Mouse (Mus musculus) right cerebral cortex, postnatal 10 days (tissue): ENCODE results near the gene Cbx8.

ENCODE experiments used
- DNase-seq, 2 experiments: peaks; one replicate each; pipeline ENCODE4 v3.0.0; 2021; ENCODE audit warnings: low spot score in 2 of 2

Cbx8 gene

DNA sequence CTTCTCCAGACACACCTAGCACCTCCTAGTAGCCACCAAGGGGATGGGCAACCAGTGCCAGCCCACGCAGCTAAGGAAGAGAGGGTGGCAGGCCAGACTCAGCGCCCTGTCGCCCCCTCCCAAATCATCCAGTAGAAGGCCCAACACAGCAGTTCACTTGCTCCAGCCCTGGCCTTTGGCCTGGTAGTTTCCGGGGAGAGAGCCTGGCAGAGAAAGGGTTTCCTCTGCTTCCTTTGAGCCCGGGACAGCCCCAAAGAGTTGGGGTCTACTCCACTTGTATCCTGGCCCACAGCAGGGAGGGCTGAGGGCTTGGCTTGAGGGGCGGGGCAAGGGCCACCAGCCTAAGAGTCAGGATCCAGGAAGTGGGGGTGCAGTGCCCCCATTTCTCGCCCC, 38.7 kb upstream of the Cbx8 start:
- DNase-seq, result peak in 1 of 2 experiments; percentile 33

DNA sequence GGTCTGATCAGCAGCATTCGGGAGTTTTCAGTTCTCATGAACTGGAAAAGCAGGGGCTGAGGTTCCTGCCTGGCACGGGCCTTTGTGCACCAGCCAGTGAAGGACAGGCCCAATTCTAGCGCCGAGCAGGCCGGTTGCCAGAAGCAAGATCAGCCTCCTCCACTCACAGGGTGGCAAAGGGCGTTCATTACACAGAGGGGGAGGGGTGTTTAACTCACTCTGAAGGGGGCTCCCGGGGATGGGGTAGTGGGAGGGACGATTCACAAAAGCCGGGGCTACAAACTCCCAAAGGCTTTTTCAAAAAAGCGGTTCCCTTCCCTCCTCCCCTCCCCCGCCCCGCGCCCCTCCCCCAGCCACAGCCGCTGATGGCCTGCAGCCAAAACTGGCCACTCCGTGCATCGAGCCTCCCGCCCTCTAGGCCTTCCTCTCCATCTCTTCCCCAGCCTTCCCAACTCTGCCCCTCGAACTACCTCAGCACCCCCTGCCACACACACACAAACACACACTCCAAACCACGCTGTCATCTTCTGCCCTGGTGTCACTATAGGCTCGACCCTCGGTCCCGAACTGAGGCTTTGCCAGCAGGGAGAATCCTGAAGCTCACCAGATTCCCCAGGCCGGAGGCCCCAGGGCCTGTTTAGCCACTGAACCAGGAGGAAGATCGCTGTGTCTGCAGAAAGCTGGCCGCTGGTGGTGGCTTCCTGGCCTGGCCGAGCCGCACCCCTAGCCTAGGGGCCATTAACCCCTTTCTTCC, 38.1 kb upstream of the Cbx8 start:
- peak; percentile 86 to 87 for DNase-seq

DNA sequence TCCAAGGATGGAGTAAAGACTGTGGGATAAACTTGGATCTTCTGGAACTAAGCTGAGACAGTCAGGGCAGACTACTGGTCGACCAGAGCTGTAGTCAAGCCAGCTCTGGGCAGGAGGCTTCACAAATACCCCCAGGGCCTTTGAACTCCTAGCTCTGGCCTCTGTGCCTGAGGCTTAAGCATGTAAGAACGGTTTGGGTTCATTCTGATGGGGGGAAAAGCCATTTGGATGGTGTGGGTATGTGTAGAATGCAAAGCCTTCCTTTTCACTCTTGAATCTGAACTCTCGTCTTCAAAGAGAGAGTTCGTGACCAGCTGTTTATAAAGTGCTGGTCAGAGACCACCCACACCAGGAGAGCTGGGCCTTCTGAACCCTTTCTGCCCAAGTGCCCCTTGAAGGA, 37.0 kb upstream of the Cbx8 start:
- DNase-seq, result no peak

DNA sequence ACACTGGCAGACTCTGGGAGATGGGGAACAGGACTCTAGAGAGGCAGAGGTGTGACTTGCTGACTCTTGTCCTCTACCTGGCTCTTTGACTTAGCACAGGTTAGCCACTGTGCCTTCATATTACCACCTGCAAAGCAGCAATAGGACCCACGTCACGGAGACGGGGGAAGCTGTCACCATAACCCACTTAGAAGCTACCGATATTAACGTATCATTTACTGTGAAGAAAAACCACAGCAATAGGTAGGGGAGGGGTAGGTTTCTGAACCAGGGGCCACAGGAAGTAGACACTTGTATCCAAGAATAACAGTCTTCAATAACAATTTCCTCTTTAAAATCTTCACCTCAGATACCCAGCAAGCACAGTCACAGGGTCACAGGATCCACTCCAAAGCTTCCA, 35.0 kb upstream of the Cbx8 start:
- DNase-seq, result no peak

GRCm38 (mm10) chr11:119073876-119074433, 33.2 kb upstream of the Cbx8 start:
- DNase-seq, result no peak

DNA sequence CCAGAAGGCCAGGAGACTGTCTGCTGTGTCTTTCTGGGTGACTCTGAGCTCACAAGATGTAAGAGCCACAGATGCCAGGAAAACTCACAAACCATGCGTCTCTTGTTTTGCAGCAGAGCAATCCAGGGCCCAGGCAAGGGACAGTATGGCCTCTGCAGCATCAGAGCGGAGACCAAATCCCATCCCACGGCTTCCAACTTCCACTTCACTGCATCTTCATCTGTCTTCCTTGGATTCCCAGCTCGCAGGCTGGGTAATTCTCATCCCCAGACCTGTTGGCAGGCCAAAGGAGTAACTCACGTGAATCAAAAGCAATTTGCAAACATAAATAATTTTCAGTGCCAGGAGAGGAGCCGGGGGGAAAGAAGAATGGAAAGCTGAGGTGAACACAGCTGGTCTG, 32.2 kb upstream of the Cbx8 start:
- DNase-seq, result no peak

DNA sequence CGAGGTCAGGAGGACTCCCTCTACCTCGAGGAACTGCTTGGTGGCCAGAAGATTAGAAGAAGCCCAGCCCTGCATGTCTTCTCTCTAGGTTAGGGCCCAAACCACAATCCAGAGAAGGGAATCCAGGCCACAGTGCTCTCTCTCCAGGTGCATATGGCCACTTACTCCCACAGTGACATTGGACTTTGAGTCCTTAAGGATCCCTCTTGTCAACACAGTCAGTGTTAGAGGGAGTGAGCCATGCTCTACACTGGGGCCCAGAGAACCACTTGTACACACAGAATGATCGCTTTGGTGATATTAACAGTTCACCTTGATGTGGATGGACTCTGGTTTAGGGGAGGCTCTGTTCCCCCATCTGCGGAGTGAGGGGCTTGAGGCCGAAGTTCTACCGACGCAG, 31.5 kb upstream of the Cbx8 start:
- no peak for DNase-seq

- DNase-seq, result peak in 1 of 2 experiments; percentile 19
Observed at GRCm38 (mm10) chr11:119066841-119067240, 26.1 kb upstream of the Cbx8 start.

GRCm38 (mm10) chr11:119059256-119059655, 18.5 kb upstream of the Cbx8 start:
- no peak for DNase-seq

- peak; percentile 40 to 49 for DNase-seq
Observed at GRCm38 (mm10) chr11:119058041-119058995, 17.5 kb upstream of the Cbx8 start.

GRCm38 (mm10) chr11:119057291-119057690, 16.5 kb upstream of the Cbx8 start:
- DNase-seq, result no peak

DNA sequence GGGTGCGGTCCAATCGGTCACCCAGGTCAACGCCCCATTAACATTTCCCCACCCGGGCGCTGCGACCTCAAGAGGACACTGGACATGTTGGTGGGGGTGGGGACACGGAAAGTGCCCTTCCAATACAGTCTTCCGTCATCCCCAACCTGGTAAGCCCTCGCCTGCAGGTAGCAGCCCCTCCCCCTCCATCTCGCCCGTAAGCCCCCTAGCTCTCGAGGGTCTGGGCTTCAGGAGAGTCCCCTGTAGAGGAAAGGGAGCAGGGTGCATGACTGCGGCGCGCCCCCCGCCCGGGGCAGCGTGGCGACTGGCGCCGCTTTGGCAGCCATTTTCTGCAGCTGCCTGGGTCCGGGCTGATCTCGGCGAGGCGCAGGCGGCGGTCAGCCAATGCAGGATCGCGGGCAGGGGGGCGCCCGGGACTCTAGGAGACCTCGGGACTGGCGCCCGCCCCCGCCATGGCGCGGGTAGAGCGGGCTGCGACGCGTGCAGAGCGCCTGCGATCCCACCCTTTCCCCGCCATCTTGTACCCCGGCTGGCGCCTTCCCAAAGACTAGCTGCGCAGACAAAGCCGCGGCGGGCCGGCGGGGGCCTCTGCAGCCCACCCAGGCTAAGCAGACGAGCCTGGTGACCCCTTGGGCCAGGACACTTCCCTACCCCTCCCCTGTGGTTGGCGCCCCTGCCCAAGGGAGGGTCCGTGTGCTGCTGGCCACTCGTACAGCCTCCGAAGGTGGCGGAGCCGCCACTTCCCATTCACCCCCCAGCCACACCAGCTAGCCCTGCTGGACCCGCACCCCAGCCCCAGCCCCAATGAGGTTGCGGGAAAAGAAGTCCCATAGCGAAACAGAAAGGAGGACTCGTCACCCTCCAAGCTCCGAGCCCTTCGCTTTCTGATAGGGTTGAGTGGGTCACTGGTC, 15.8 kb upstream of the Cbx8 start:
- DNase-seq, result peak; percentile 81

GRCm38 (mm10) chr11:119055571-119056131, 14.9 kb upstream of the Cbx8 start:
- peak in 1 of 2 experiments; percentile 51 for DNase-seq

DNA sequence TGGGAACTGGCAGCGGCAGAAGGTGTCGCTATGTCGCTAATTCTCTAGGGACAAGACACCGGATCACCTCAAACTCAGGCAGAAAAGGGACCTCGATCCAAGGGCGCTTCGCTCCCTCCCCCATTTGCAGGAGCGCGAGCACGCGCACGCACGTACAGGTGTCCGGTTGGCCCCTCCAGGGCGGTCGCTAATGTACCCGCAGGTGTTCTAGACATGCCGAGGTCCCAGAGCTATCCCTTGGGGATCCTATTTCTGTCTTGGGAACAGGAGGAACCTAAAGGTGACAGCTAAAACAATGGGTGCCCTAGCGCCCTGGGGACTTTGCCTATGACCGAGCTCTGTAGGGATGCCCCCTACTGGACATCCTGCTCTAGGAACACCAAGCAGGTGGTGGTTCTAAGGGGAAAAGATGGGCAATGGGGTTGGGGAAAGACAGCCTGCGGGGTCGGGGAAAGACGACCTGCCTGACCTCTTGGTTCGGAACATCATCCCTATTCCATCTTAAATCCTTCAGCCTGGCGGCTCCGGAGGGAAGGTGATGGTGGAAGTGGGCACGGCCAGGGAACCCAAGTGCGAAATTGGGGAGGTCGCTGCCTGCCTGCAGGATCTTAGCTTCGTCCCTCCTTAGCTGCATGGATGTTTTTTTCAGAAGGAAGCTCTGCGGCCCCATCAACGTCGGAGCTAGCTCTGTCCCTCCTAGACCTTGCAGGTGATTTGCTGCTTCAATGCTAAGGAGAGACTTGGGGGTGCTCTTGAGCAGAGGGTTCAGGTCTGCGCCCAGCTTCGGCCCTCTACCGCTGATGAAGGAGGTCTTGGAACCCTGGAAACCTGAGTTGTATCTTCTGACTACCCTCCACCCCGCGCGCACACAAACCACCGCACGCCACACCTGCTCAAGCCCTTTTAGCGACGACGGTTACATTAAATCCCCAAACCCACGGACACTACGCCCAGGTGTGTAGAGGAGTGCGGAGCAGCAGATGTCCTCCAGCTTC, 13.9 kb upstream of the Cbx8 start:
- DNase-seq, result peak in 1 of 2 experiments; percentile 72

GRCm38 (mm10) chr11:119053738-119054350, 13.1 kb upstream of the Cbx8 start:
- peak; percentile 90 to 92 for DNase-seq

DNA sequence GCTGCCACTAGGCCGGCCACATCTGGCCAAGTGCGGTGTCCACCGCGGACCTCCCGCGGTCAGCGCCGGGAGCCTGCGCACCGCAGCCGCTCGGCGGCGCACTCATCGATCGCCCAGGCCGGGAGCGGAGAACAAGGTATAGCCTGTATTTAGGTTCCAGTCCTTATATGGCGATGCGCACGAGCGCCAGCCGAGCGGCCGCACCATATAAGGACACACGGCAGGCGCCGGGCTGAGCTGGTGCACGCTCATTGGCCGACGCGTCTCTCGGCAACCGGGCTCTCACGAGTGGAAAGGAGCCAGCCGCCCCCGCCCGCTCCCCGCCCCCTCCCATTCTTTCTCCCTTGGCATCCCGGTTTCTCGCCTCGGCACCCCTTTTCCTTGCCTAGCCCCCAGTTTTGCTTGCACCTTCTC, 12.5 kb upstream of the Cbx8 start:
- DNase-seq, result peak; percentile 95 to 97

- peak; percentile 70 to 78 for DNase-seq
Observed at GRCm38 (mm10) chr11:119052661-119053256, 12.0 kb upstream of the Cbx8 start.

DNA sequence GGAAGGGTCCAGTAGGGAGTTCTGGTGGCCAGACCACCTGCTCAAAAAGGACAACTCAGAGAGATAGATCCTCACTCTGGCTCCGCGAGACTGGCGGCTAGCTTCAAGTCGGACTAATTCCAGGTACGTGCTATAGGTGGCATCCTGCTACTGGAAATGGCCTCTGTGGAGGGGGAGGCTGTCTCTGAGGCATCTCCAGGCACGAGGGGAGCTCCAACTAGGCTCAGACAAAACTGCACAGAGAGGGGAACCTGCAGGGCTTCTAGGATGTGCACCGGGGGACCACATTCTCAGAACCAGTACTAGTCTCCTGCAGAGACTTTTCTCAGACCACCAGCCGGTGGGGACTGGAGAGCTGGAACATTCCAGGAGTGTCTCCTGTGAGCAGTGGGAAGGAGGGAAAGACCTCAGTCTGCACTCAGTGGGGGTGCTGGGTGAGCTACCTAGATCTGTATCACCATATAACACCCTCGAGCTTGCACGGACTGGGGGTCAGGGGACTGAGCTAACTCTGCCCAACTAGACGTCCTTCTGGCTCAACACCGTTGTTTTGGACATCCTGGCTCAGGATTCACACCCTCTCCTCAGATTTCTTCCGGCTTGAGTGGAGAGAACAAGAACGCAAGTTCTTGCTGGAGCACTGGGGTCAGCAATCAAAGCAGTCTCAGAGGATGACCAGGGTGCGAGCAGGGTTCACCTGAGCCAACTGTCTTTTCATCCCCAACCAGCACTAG, 11.3 kb upstream of the Cbx8 start:
- DNase-seq, result peak; percentile 77 to 81
